Mouse (Mus musculus) small intestine, adult 2 months (tissue): ENCODE measurements at regions not wholly inside any gene's neighbourhood (a gene's known extent, or its start where the extent isn't known, plus 50 kb on each side); places are given as distances from the start of the nearest gene placed in this dataset.

Experiments used
- H3K27ac ChIP-seq: fragments of 200-500 bp; 2 replicates; pipeline ENCODE4 v1.5.1; 2012; ENCODE audit warnings: low read depth, low read length, control low read depth, inconsistent platforms; ENCODE audit not compliant: insufficient read depth
- H3K27me3 ChIP-seq: fragments of 200-500 bp; 2 replicates; pipeline ENCODE4 v1.6.1; 2012; ENCODE audit warnings: mild to moderate bottlenecking, moderate library complexity, low read length, inconsistent platforms; ENCODE audit not compliant: control insufficient read depth, insufficient read depth
- H3K36me3 ChIP-seq: fragments of 200-500 bp; 2 replicates; pipeline ENCODE4 v1.6.1; 2012; ENCODE audit warnings: mild to moderate bottlenecking, low read length, control low read depth, inconsistent platforms; ENCODE audit not compliant: control insufficient read depth, insufficient read depth
- H3K4me1 ChIP-seq: fragments of 200-500 bp; 2 replicates; pipeline ENCODE4 v1.6.1; 2012; ENCODE audit warnings: low read length, inconsistent platforms, mixed read lengths; ENCODE audit not compliant: control insufficient read depth, insufficient read depth, insufficient read length
- H3K4me3 ChIP-seq: fragments of 200-500 bp; 2 replicates; pipeline ENCODE4 v1.5.1; 2012; ENCODE audit warnings: low read depth, mild to moderate bottlenecking, control low read depth, inconsistent platforms, low read length, moderate library complexity
- CTCF ChIP-seq: fragments of 200-500 bp; IDR thresholded peaks from 2 replicates; pipeline ENCODE4 v1.5.1; 2012; ENCODE audit warnings: low read depth, mild to moderate bottlenecking, control low read depth, inconsistent platforms, low read length, moderate library complexity, mixed read lengths; ENCODE audit not compliant: insufficient replicate concordance, insufficient read length; ENCODE audit errors: extremely low read depth
- POLR2A ChIP-seq: fragments of 200-500 bp; IDR thresholded peaks from 2 replicates; pipeline ENCODE4 v1.6.1; 2012; ENCODE audit warnings: low read depth, mild to moderate bottlenecking, control low read depth, inconsistent platforms, low read length, moderate library complexity
- WGBS: fragments of 180-500 bp; shearing (Covaris S2); methylation state at CpG from one replicate; pipeline ENCODE4 v1.1.7; 2018; 5-methylcytosine and 5-hydroxymethylcytosine counted together

- H3K4me3 ChIP-seq, result no peak overlapping the region
- H3K27ac ChIP-seq, result no peak overlapping the region
- 82% methylated on average over 3 of the region's 3 CpGs for WGBS
- no peaks in the 10 kb centered on the region for H3K36me3 ChIP-seq
- TF ChIP-seq POLR2A (no peak), CTCF (no peak)
- H3K4me1 ChIP-seq, result no peaks in the 10 kb centered on the region
- H3K27me3 ChIP-seq, result no peaks in the 10 kb centered on the region
Measured at GRCm38 (mm10) chr13:101129466-101129865, 296.2 kb upstream of the Slc30a5 start.

GRCm38 (mm10) chr13:101127808-101128207, 294.6 kb upstream of the Slc30a5 start:
- TF ChIP-seq POLR2A (no peak), CTCF (no peak)
- no peaks in the 10 kb centered on the region for H3K36me3 ChIP-seq

GRCm38 (mm10) chr13:101127262-101127661, 294.0 kb upstream of the Slc30a5 start:
- no peak for TF ChIP-seq CTCF
- TF ChIP-seq POLR2A, result no peak
- Histone ChIP-seq H3K27me3 (no peaks in the 10 kb centered on the region), H3K27ac (no peak overlapping the region), H3K4me3 (no peak overlapping the region), H3K36me3 (no peaks in the 10 kb centered on the region), H3K4me1 (no peaks in the 10 kb centered on the region)
- 84% methylated on average over 3 of the region's 3 CpGs for WGBS

More at GRCm38 (mm10) chr13:101127808-101128207, 294.6 kb upstream of the Slc30a5 start:
- WGBS, result 82% methylated on average over 2 of the region's 2 CpGs
- no peaks in the 10 kb centered on the region for H3K4me1 ChIP-seq
- H3K27me3 ChIP-seq, result no peaks in the 10 kb centered on the region
- H3K4me3 ChIP-seq, result no peak overlapping the region
- H3K27ac ChIP-seq, result no peak overlapping the region

- Histone ChIP-seq H3K27me3 (no peaks in the 10 kb centered on the region), H3K36me3 (no peaks in the 10 kb centered on the region), H3K4me1 (peaks cover 2% of the 10 kb centered on the region; the same call in 1 of the 2 replicates), H3K4me3 (no peak overlapping the region), H3K27ac (no peak overlapping the region)
- TF ChIP-seq POLR2A (no peak), CTCF (no peak)
- WGBS, result 81% methylated on average over 2 of the region's 2 CpGs
Measured at GRCm38 (mm10) chr13:101117311-101117710, 284.1 kb upstream of the Slc30a5 start.

- WGBS, result 65% methylated on average over 5 of the region's 5 CpGs
- TF ChIP-seq CTCF (no peak), POLR2A (no peak)
- no peaks in the 10 kb centered on the region for H3K27me3 ChIP-seq
- no peak overlapping the region for H3K27ac ChIP-seq
- no peak overlapping the region for H3K4me3 ChIP-seq
- H3K4me1 ChIP-seq, result peaks cover 6% of the 10 kb centered on the region; the same call in 1 of the 2 replicates
- no peaks in the 10 kb centered on the region for H3K36me3 ChIP-seq
Measured at GRCm38 (mm10) chr13:101115296-101115695, 282.1 kb upstream of the Slc30a5 start.

GRCm38 (mm10) chr13:101112176-101112575, 278.9 kb upstream of the Slc30a5 start:
- WGBS, result 18% methylated on average over 4 of the region's 4 CpGs
- H3K4me1 ChIP-seq, result peaks cover 5% of the 10 kb centered on the region; the same call in 1 of the 2 replicates
- peak overlapping the region; percentile 33 for H3K27ac ChIP-seq
- TF ChIP-seq CTCF (no peak), POLR2A (no peak)
- no peaks in the 10 kb centered on the region for H3K36me3 ChIP-seq
- H3K4me3 ChIP-seq, result no peak overlapping the region
- no peaks in the 10 kb centered on the region for H3K27me3 ChIP-seq

GRCm38 (mm10) chr13:101111773-101112172, 278.5 kb upstream of the Slc30a5 start:
- H3K36me3 ChIP-seq, result no peaks in the 10 kb centered on the region
- 30% methylated on average over 2 of the region's 2 CpGs for WGBS
- H3K27ac ChIP-seq, result no peak overlapping the region
- no peak for TF ChIP-seq CTCF
- no peak for TF ChIP-seq POLR2A
- peaks cover 5% of the 10 kb centered on the region; the same call in 1 of the 2 replicates for H3K4me1 ChIP-seq
- H3K27me3 ChIP-seq, result no peaks in the 10 kb centered on the region
- H3K4me3 ChIP-seq, result no peak overlapping the region
